Mouse (Mus musculus) heart, embryonic 16.5 days (tissue): ENCODE data around the gene Fam92b. TPM values are rescaled to one million over a fixed set of nuclear protein-coding genes. Genes with fewer than 3 reads are reported as not detected.

Experiments
- ATAC-seq: fragments of 200-750 bp; cut with Nextera tagmentation; replicated peaks from 2 replicates; pipeline ENCODE4 v1.8.0; 2017; ENCODE audit warnings: moderate number of reproducible peaks; ENCODE audit not compliant: insufficient read depth, low FRiP score; ENCODE audit errors: extremely low read depth
- H3K27ac ChIP-seq: fragments of 300-500 bp; sonication (generic); 2 replicates; pipeline ENCODE4 v1.5.1; 2014; ENCODE audit warnings: mild to moderate bottlenecking, low read length, control low read depth, moderate library complexity
- H3K27me3 ChIP-seq: fragments of 300-500 bp; sonication (generic); 2 replicates; pipeline ENCODE4 v1.6.1; 2014; ENCODE audit warnings: low read length, mixed read lengths; ENCODE audit not compliant: control insufficient read depth, insufficient read depth
- H3K36me3 ChIP-seq: fragments of 300-500 bp; sonication (generic); 2 replicates; pipeline ENCODE4 v1.6.1; 2014; ENCODE audit not compliant: control insufficient read depth, insufficient read depth
- H3K4me1 ChIP-seq: fragments of 300-500 bp; sonication (generic); 2 replicates; pipeline ENCODE4 v1.6.1; 2014; ENCODE audit warnings: low read length, mixed read lengths; ENCODE audit not compliant: control insufficient read depth, insufficient read depth
- H3K4me2 ChIP-seq: fragments of 300-500 bp; sonication (generic); 2 replicates; pipeline ENCODE4 v1.6.1; 2014; ENCODE audit warnings: low read depth, mild to moderate bottlenecking, control low read depth, low read length
- H3K4me3 ChIP-seq: fragments of 300-500 bp; sonication (generic); 2 replicates; pipeline ENCODE4 v1.5.1; 2014; ENCODE audit warnings: mild to moderate bottlenecking, control low read depth, low read length
- H3K9ac ChIP-seq: fragments of 300-500 bp; sonication (generic); 2 replicates; pipeline ENCODE4 v1.6.1; 2014; ENCODE audit warnings: low read length, control low read depth
- H3K9me3 ChIP-seq: fragments of 300-500 bp; sonication (generic); replicated peaks from 2 replicates; pipeline ENCODE4 v1.6.1; 2016; ENCODE audit warnings: low read length; ENCODE audit not compliant: control insufficient read depth
- WGBS: fragments of 180-500 bp; shearing (Covaris S2); extraction: QIAGEN DNeasy Blood & Tissue Kit; methylation state at CpG from one replicate; pipeline ENCODE4 v1.1.7; 2014; 5-methylcytosine and 5-hydroxymethylcytosine counted together
- polyA plus RNA-seq: library from polyadenylated mRNA; unstranded; fragments of >200 nt; fragmentation: Nextera tagmentation; extraction: Ambion mirVana; gene quantifications from 2 replicates; pipeline ENCODE4 v1.2.1, GENCODE M21; 2015

Fam92b gene
- polyA plus RNA-seq, 1 experiment from 2014 or later, result 0.66 TPM

DNA sequence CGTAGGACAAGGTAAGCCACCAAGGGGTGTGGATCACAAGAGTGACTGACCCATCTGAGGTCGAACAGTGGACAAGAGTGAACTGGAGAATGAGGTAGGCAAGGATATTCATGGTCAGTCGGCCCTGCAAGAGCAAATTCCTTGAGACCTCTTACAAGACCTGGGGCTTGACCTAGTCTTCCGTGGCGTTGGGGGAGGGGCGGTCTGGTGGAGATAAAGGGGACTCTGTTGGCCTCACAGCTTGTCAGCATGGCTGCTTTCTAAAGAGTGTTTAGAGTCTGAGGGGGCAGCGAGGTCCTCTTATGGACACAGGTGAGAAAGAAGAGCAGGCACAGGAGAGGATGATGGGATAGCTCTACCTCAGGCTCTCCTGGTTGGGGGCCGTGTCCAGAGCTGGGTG lies 8.1 kb downstream of the Fam92b start:
- no peak overlapping the region for H3K4me3 ChIP-seq
- 44% methylated on average over 8 of the region's 8 CpGs for WGBS
- no peak overlapping the region for H3K9ac ChIP-seq
- peaks cover 9% of the 10 kb centered on the region; the same call in 1 of the 2 replicates for H3K4me1 ChIP-seq
- no peak overlapping the region for H3K27ac ChIP-seq
- no peaks in the 10 kb centered on the region for H3K36me3 ChIP-seq
- H3K27me3 ChIP-seq, result peaks cover 9% of the 10 kb centered on the region
- ATAC-seq, result no peak
- no peak overlapping the region for H3K4me2 ChIP-seq
- H3K9me3 ChIP-seq, result no peaks in the 10 kb centered on the region

GRCm38 (mm10) chr8:120167821-120168220 lies 9.4 kb downstream of the Fam92b start:
- Histone ChIP-seq H3K27me3 (peaks cover 5% of the 10 kb centered on the region), H3K27ac (no peak overlapping the region), H3K9ac (no peak overlapping the region), H3K36me3 (no peaks in the 10 kb centered on the region), H3K4me2 (no peak overlapping the region), H3K4me1 (peaks cover 9% of the 10 kb centered on the region; the same call in 1 of the 2 replicates), H3K4me3 (no peak overlapping the region), H3K9me3 (no peaks in the 10 kb centered on the region)
- WGBS, result 55% methylated on average over 5 of the region's 5 CpGs
- no peak for ATAC-seq

GRCm38 (mm10) chr8:120167136-120167535 lies 10.1 kb downstream of the Fam92b start:
- peaks cover 5% of the 10 kb centered on the region for H3K27me3 ChIP-seq
- no peak overlapping the region for H3K4me2 ChIP-seq
- H3K4me1 ChIP-seq, result peaks cover 11% of the 10 kb centered on the region; the same call in 1 of the 2 replicates
- no peaks in the 10 kb centered on the region for H3K9me3 ChIP-seq
- H3K27ac ChIP-seq, result no peak overlapping the region
- H3K4me3 ChIP-seq, result no peak overlapping the region
- no peak overlapping the region for H3K9ac ChIP-seq
- no peak for ATAC-seq
- H3K36me3 ChIP-seq, result no peaks in the 10 kb centered on the region
- WGBS, result 82% methylated on average over 8 of the region's 8 CpGs

- no peak; the same call in 1 of the 2 replicates for ATAC-seq
- peaks cover 5% of the 10 kb centered on the region for H3K27me3 ChIP-seq
- H3K4me3 ChIP-seq, result no peak overlapping the region
- H3K4me2 ChIP-seq, result no peak overlapping the region
- no peaks in the 10 kb centered on the region for H3K36me3 ChIP-seq
- H3K9ac ChIP-seq, result no peak overlapping the region
- no peaks in the 10 kb centered on the region for H3K9me3 ChIP-seq
- 84% methylated on average over 5 of the region's 5 CpGs for WGBS
- no peak overlapping the region for H3K27ac ChIP-seq
- peaks cover 12% of the 10 kb centered on the region; the same call in 1 of the 2 replicates for H3K4me1 ChIP-seq
Measured at GRCm38 (mm10) chr8:120164026-120164425, 13.2 kb downstream of the Fam92b start.

DNA sequence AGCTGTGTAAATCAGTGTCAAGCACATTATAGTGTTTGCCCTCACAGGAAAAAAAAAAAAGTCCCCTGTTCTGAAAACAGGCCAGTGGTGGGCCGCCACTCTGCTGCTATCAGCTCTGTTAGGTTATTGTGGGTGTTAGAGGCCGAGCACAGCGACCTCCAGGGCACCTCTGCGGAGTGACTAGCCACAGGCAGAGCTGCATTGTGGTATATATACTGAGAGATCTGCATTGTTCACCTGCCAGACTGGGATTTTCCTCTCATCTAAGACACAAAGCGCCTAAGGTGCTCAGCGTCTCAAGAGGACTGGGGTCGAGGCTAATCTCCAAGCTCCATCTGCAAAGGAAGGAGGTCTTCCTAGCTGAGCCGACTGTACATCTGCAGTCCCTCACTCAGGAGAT lies 13.9 kb downstream of the Fam92b start:
- no peak overlapping the region for H3K27ac ChIP-seq
- WGBS, result 51% methylated on average over 8 of the region's 8 CpGs
- ATAC-seq, result no peak

GRCm38 (mm10) chr8:120162404-120162752 lies 14.9 kb downstream of the Fam92b start:
- Histone ChIP-seq H3K4me1 (peaks cover 7% of the 10 kb centered on the region; the same call in 1 of the 2 replicates), H3K27ac (no peak overlapping the region), H3K27me3 (peaks cover 2% of the 10 kb centered on the region; the same call in 1 of the 2 replicates), H3K9ac (no peak overlapping the region), H3K9me3 (no peaks in the 10 kb centered on the region), H3K36me3 (no peaks in the 10 kb centered on the region), H3K4me3 (no peak overlapping the region), H3K4me2 (no peak overlapping the region)
- 80% methylated on average over 5 of the region's 5 CpGs for WGBS
- no peak for ATAC-seq

More for the DNA sequence above, 13.9 kb downstream of the Fam92b start:
- Histone ChIP-seq H3K36me3 (no peaks in the 10 kb centered on the region), H3K27me3 (peaks cover 2% of the 10 kb centered on the region), H3K4me3 (no peak overlapping the region), H3K4me2 (no peak overlapping the region), H3K9me3 (no peaks in the 10 kb centered on the region), H3K9ac (no peak overlapping the region), H3K4me1 (peaks cover 12% of the 10 kb centered on the region; the same call in 1 of the 2 replicates)

- Histone ChIP-seq H3K27ac (no peak overlapping the region), H3K4me2 (no peak overlapping the region), H3K9me3 (no peaks in the 10 kb centered on the region), H3K4me3 (no peak overlapping the region), H3K4me1 (peaks cover 7% of the 10 kb centered on the region; the same call in 1 of the 2 replicates), H3K27me3 (no peaks in the 10 kb centered on the region; the same call in 1 of the 2 replicates), H3K9ac (no peak overlapping the region), H3K36me3 (no peaks in the 10 kb centered on the region)
- ATAC-seq, result no peak
- 68% methylated on average over 16 of the region's 16 CpGs for WGBS
Measured at GRCm38 (mm10) chr8:120161658-120162403, 15.4 kb downstream of the Fam92b start.

DNA sequence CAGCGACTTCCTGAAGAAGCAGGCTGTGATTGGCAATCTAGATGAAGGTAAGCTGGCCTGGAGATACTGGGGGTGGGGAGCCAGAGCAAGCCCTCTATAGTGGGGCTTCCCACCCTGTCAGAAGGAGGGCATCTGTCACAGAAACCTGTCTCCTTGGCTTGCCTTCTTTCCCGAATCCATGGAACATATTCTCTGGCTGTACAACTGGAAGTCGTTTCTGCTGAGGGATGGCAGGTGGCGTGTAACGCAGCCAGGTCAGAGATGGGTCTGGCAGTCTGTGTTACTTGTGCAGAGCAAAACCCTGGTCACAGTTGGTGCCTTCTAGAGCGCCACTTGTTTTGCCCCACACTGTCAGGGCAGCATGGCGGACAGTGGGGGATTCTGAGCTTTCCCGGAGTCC lies 16.9 kb downstream of the Fam92b start:
- no peak overlapping the region for H3K4me3 ChIP-seq
- no peaks in the 10 kb centered on the region for H3K36me3 ChIP-seq
- H3K27ac ChIP-seq, result no peak overlapping the region
- no peak for ATAC-seq
- H3K4me1 ChIP-seq, result peaks cover 7% of the 10 kb centered on the region; the same call in 1 of the 2 replicates
- no peaks in the 10 kb centered on the region; the same call in 1 of the 2 replicates for H3K27me3 ChIP-seq
- no peak overlapping the region for H3K4me2 ChIP-seq
- H3K9ac ChIP-seq, result no peak overlapping the region
- H3K9me3 ChIP-seq, result no peaks in the 10 kb centered on the region
- 78% methylated on average over 8 of the region's 8 CpGs for WGBS

DNA sequence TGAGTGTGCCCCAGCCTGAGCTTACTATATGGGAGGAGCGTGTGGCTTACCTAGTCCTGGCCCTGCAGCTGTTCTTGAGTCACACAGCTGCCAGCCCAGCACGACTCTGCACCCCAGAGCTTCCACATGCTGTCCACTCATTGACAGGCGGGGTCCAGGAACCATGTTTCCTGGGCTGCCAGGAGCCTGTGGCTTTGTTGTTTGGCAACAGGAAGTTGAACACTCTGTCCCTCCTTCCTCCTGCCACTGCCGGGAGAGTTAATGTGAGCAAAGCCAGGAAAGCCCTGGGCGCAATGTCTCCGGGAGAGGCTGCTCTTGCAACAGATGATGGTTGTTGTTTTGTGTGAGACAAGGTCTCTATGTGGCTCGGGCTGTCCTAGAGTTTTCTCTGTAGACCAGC lies 24.6 kb downstream of the Fam92b start:
- 56% methylated on average over 7 of the region's 7 CpGs for WGBS
- no peak for ATAC-seq

More for the DNA sequence above, 24.6 kb downstream of the Fam92b start:
- Histone ChIP-seq H3K4me3 (no peak overlapping the region), H3K36me3 (no peaks in the 10 kb centered on the region), H3K9ac (no peak overlapping the region), H3K27ac (no peak overlapping the region), H3K27me3 (no peaks in the 10 kb centered on the region), H3K4me1 (no peaks in the 10 kb centered on the region), H3K9me3 (no peaks in the 10 kb centered on the region), H3K4me2 (no peak overlapping the region)
